Mouse (Mus musculus) kidney, postnatal 0 days (tissue): ENCODE results near the gene Kif22. TPM values are rescaled to one million over a fixed set of nuclear protein-coding genes. Genes with fewer than 3 reads are reported as not detected.

ENCODE experiments used
- ATAC-seq: fragments of 200-750 bp; cut with Nextera tagmentation; replicated peaks from 2 replicates; pipeline ENCODE4 v1.8.0; 2017; ENCODE audit warnings: low read depth, moderate number of reproducible peaks, moderate TSS enrichment, moderate library complexity; ENCODE audit not compliant: low FRiP score
- DNase-seq: peaks from one replicate; pipeline ENCODE4 v3.0.0-alpha.2; 2016; ENCODE audit warnings: low spot score
- H3K27ac ChIP-seq: fragments of 300-500 bp; sonication (generic); 2 replicates; pipeline ENCODE4 v1.5.1; 2014; ENCODE audit warnings: mild to moderate bottlenecking
- H3K27me3 ChIP-seq: fragments of 300-500 bp; sonication (generic); 2 replicates; pipeline ENCODE4 v1.6.1; 2014; ENCODE audit warnings: low read length, mixed read lengths; ENCODE audit not compliant: insufficient read depth
- H3K36me3 ChIP-seq: fragments of 300-500 bp; sonication (generic); 2 replicates; pipeline ENCODE4 v1.6.1; 2014; ENCODE audit warnings: low read length, mixed read lengths; ENCODE audit not compliant: insufficient read depth
- H3K4me1 ChIP-seq: fragments of 300-500 bp; sonication (generic); replicated peaks from 2 replicates; pipeline ENCODE4 v1.6.1; 2014; ENCODE audit warnings: antibody characterized with exemption, low read length, mixed read lengths; ENCODE audit not compliant: insufficient read depth
- H3K4me2 ChIP-seq: fragments of 300-500 bp; sonication (generic); 2 replicates; pipeline ENCODE4 v1.6.1; 2014; ENCODE audit warnings: mild to moderate bottlenecking, low read length, moderate library complexity, mixed read lengths
- H3K4me3 ChIP-seq: fragments of 300-500 bp; sonication (generic); replicated peaks from 2 replicates; pipeline ENCODE4 v1.5.1; 2014; ENCODE audit warnings: low read depth, low read length
- H3K9ac ChIP-seq: fragments of 300-500 bp; sonication (generic); 2 replicates; pipeline ENCODE4 v1.6.1; 2014; ENCODE audit warnings: low read depth, low read length
- H3K9me3 ChIP-seq: fragments of 300-500 bp; sonication (generic); replicated peaks from 2 replicates; pipeline ENCODE4 v1.6.1; 2016; ENCODE audit warnings: low read length, inconsistent platforms, mixed read lengths
- CTCF ChIP-seq: IDR thresholded peaks from 2 replicates; pipeline ENCODE4 v1.5.1; 2016; ENCODE audit warnings: antibody characterized with exemption, low read depth, mild to moderate bottlenecking, moderate library complexity
- WGBS: fragments of 180-500 bp; shearing (Covaris S2); extraction: QIAGEN DNeasy Blood & Tissue Kit; methylation state at CpG from one replicate; pipeline ENCODE4 v1.1.7; 2014; 5-methylcytosine and 5-hydroxymethylcytosine counted together
- polyA plus RNA-seq: library from polyadenylated mRNA; unstranded; fragments of >200 nt; fragmentation: Nextera tagmentation; extraction: Ambion mirVana; gene quantifications from 2 replicates; pipeline ENCODE4 v1.2.1, GENCODE M21; 2015

The Kif22 gene
- polyA plus RNA-seq, 1 experiment from 2014 or later: 51.7 TPM

DNA sequence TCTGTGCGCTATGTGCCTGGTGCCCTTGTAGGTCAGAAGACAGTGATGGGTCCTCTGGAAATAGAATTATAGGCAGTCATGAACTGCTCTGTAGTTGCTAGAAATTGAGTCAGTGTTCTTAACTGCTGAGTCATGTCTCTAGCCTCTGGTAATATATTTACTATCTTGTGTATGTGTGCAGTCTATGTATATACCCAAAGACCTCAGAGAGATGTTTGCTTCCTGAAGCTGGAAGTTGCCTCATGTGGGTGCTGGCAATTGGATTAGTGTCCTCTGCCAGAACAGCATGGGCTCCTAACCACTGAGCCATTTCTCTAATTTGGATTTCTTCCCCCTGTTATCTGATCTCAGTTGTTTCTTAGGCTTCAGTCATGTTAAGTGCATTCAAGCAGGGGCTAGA, 12.1 kb downstream of the Kif22 start:
- Histone ChIP-seq H3K9me3 (no peaks in the 10 kb centered on the region), H3K9ac (no peak overlapping the region), H3K4me3 (no peak overlapping the region), H3K27ac (no peak overlapping the region), H3K36me3 (peaks cover 34% of the 10 kb centered on the region), H3K4me2 (no peak overlapping the region), H3K27me3 (no peaks in the 10 kb centered on the region), H3K4me1 (no peaks in the 10 kb centered on the region; the same call in 1 of the 2 replicates)
- DNase-seq (no peak), ATAC-seq (no peak)
- 97% methylated on average over 1 of the region's 1 CpGs for WGBS
- TF ChIP-seq CTCF: no peak

DNA sequence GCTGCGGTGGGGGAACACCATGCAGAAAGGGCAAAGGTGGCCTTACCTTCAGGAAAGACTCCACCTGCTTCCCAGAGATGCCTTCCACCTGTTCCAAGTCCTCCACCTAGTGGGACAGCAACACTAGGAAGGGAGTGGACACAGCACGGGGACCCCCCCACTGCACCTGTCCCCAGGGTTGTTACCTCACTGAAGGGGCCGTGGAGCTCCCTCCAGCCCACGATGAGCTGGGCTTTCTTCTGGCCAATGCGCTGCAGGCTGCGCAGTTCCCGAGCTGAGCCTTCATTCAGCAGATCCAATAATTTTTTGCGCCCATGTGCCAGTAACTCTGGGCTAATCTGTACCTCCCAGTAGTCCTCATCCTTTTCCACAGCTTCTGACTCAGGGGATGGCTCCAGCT, 14.4 kb downstream of the Kif22 start:
- 58% methylated on average over 8 of the region's 8 CpGs for WGBS
- DNase-seq (no peak), ATAC-seq (0 out of 2 replicates have a peak, but pooled peaks have one; percentile 0)
- Histone ChIP-seq H3K4me3 (peak overlapping the region; percentile 78), H3K27me3 (no peaks in the 10 kb centered on the region), H3K4me1 (peaks cover 15% of the 10 kb centered on the region), H3K36me3 (peaks cover 23% of the 10 kb centered on the region), H3K9me3 (no peaks in the 10 kb centered on the region), H3K27ac (peak overlapping the region; percentile 99), H3K4me2 (peak overlapping the region; percentile 95), H3K9ac (peak overlapping the region; percentile 94)
- no peak for TF ChIP-seq CTCF

GRCm38 (mm10) chr7:127026984-127027726, 15.1 kb downstream of the Kif22 start, which contains the start of gene Maz:
TSS of gene Maz (minus strand) at chr7:127027037.
- Histone ChIP-seq H3K4me3 (peak within 1 kb of the TSS; percentile 78), H3K9ac (peak within 1 kb of the TSS; percentile 94), H3K27ac (peak within 1 kb of the TSS; percentile 99), H3K4me1 (peaks cover 16% of the 10 kb centered on the region), H3K4me2 (peak within 1 kb of the TSS; percentile 95), H3K36me3 (0 out of 2 replicates have a peak, but pooled peaks cover 22% of the 10 kb centered on the region), H3K9me3 (no peaks in the 10 kb centered on the region), H3K27me3 (no peaks in the 10 kb centered on the region)
- no peak for TF ChIP-seq CTCF
- ATAC-seq (peak; percentile 85), DNase-seq (peak; percentile 99)
- WGBS: under 1% methylated on average over 53 of the region's 63 CpGs

- WGBS: 1% methylated on average over 17 of the region's 48 CpGs
- Histone ChIP-seq H3K27me3 (no peaks in the 10 kb centered on the region), H3K9me3 (no peaks in the 10 kb centered on the region), H3K4me1 (peaks cover 20% of the 10 kb centered on the region), H3K4me3 (peak overlapping the region; percentile 78), H3K9ac (peak overlapping the region; percentile 94), H3K27ac (peak overlapping the region; percentile 99), H3K36me3 (0 out of 2 replicates have a peak, but pooled peaks cover 20% of the 10 kb centered on the region), H3K4me2 (peak overlapping the region; percentile 95)
- DNase-seq (no peak), ATAC-seq (no peak; the same call in none of the 2 replicates)
- no peak for TF ChIP-seq CTCF
Measured at GRCm38 (mm10) chr7:127026616-127026983, 15.7 kb downstream of the Kif22 start.

- ATAC-seq (peak; percentile 41), DNase-seq (peak; percentile 73)
- Histone ChIP-seq H3K9ac (peak overlapping the region; percentile 94), H3K27me3 (no peaks in the 10 kb centered on the region), H3K27ac (peak overlapping the region; percentile 99), H3K4me2 (peak overlapping the region; percentile 95), H3K36me3 (0 out of 2 replicates have a peak, but pooled peaks cover 16% of the 10 kb centered on the region), H3K4me3 (peak overlapping the region; percentile 78), H3K9me3 (no peaks in the 10 kb centered on the region), H3K4me1 (peaks cover 24% of the 10 kb centered on the region)
- TF ChIP-seq CTCF: no peak
- 0% methylated on average over 24 of the region's 48 CpGs for WGBS
Measured at GRCm38 (mm10) chr7:127026161-127026600, 16.1 kb downstream of the Kif22 start.

GRCm38 (mm10) chr7:127025556-127026160, 16.6 kb downstream of the Kif22 start:
- Histone ChIP-seq H3K9ac (peak overlapping the region; percentile 94), H3K4me2 (peak overlapping the region; percentile 95), H3K4me1 (peaks cover 25% of the 10 kb centered on the region), H3K36me3 (0 out of 2 replicates have a peak, but pooled peaks cover 15% of the 10 kb centered on the region), H3K27me3 (no peaks in the 10 kb centered on the region), H3K4me3 (peak overlapping the region; percentile 78), H3K9me3 (no peaks in the 10 kb centered on the region), H3K27ac (peak overlapping the region; percentile 99)
- ATAC-seq (no peak), DNase-seq (peak; percentile 50)
- TF ChIP-seq CTCF: no peak
- WGBS: under 1% methylated on average over 58 of the region's 65 CpGs
